Mouse (Mus musculus): ENCODE data around the gene Taf1a.
A peak's percentile ranks its signal among the peaks of the same experiment; 100 is the strongest.
"Not testable (repeated sequence)": the region's sequence is repeated elsewhere in the genome, so short reads cannot be mapped to it uniquely, and the experiment has no call there.

Taf1a gene

GRCm38 (mm10) chr1:183388426-183389406, at the start of gene Taf1a:
Gene Taf1a (plus strand): TSS chr1:183388981.
- DNase-seq (ENCODE audit: low spot score in 2 of 2): peak; percentile 83 to 89

GRCm38 (mm10) chr1:183342902-183343301, 45.9 kb upstream of the Taf1a start:
- not testable (repeated sequence) for DNase-seq (ENCODE audit: low spot score in 2 of 2)

- DNase-seq (ENCODE audit: low spot score in 2 of 2): peak; percentile 19 to 81
Measured at GRCm38 (mm10) chr1:183344886-183345816, 43.6 kb upstream of the Taf1a start.

GRCm38 (mm10) chr1:183345817-183346195, 43.0 kb upstream of the Taf1a start:
- DNase-seq (ENCODE audit: low spot score in 2 of 2): no peak

GRCm38 (mm10) chr1:183349840-183350239, 38.9 kb upstream of the Taf1a start:
- DNase-seq (ENCODE audit: low spot score in 2 of 2): peak in 1 of 2 experiments; percentile 70

- no peak for DNase-seq (ENCODE audit: low spot score in 2 of 2)
Measured at GRCm38 (mm10) chr1:183358901-183359300, 29.9 kb upstream of the Taf1a start.

- DNase-seq (ENCODE audit: low spot score in 2 of 2): no peak
Measured at GRCm38 (mm10) chr1:183362301-183362700, 26.5 kb upstream of the Taf1a start.

- no peak for DNase-seq (ENCODE audit: low spot score in 2 of 2)
Measured at GRCm38 (mm10) chr1:183362729-183363576, 25.8 kb upstream of the Taf1a start.

GRCm38 (mm10) chr1:183363577-183363867, 25.3 kb upstream of the Taf1a start:
- no peak for DNase-seq (ENCODE audit: low spot score in 2 of 2)

- DNase-seq (ENCODE audit: low spot score in 2 of 2): no peak
Measured at GRCm38 (mm10) chr1:183366361-183366760, 22.4 kb upstream of the Taf1a start.

GRCm38 (mm10) chr1:183368601-183369400, 20.0 kb upstream of the Taf1a start:
- peak in 1 of 2 experiments; percentile 16 for DNase-seq (ENCODE audit: low spot score in 2 of 2)

- DNase-seq (ENCODE audit: low spot score in 2 of 2): peak; percentile 95 to 97
Measured at GRCm38 (mm10) chr1:183369427-183370014, 19.3 kb upstream of the Taf1a start, which contains the start of gene Mia3. Gene Mia3 (minus strand): TSS chr1:183369553.

GRCm38 (mm10) chr1:183374728-183375127, 14.1 kb upstream of the Taf1a start:
- DNase-seq (ENCODE audit: low spot score in 2 of 2): no peak

GRCm38 (mm10) chr1:183377045-183377444, 11.7 kb upstream of the Taf1a start:
- DNase-seq (ENCODE audit: low spot score in 2 of 2): no peak

GRCm38 (mm10) chr1:183378321-183378941, 10.3 kb upstream of the Taf1a start:
- DNase-seq (ENCODE audit: low spot score in 2 of 2): no peak

GRCm38 (mm10) chr1:183379376-183379775, 9.4 kb upstream of the Taf1a start:
- DNase-seq (ENCODE audit: low spot score in 2 of 2): not testable (repeated sequence)

GRCm38 (mm10) chr1:183381816-183382215, 7.0 kb upstream of the Taf1a start:
- no peak for DNase-seq (ENCODE audit: low spot score in 2 of 2)

GRCm38 (mm10) chr1:183382621-183383020, 6.2 kb upstream of the Taf1a start:
- DNase-seq (ENCODE audit: low spot score in 2 of 2): no peak

GRCm38 (mm10) chr1:183387421-183387820, 1.4 kb upstream of the Taf1a start:
- not testable (repeated sequence) for DNase-seq (ENCODE audit: low spot score in 2 of 2)

- no peak for DNase-seq (ENCODE audit: low spot score in 2 of 2)
Measured at GRCm38 (mm10) chr1:183403396-183403795, 14.6 kb downstream of the Taf1a start.

Data from left cerebral cortex, adult 9 months (tissue).